Mouse (Mus musculus): ENCODE results near the gene As3mt. TPM values are rescaled to one million over a fixed set of nuclear protein-coding genes. Genes with fewer than 3 reads are reported as not detected.

Gene As3mt
- polyA plus RNA-seq, 1 experiment from 2014 or later: 50.3 TPM

- Histone ChIP-seq H3K27me3 (replicated peaks) (no peaks in the 10 kb centered on the region), H3K9ac (no peak overlapping the region), H3K27ac (ENCODE audit: poor library complexity, severe bottlenecking) (no peak overlapping the region), H3K4me1 (replicated peaks) (no peaks in the 10 kb centered on the region), H3K4me2 (no peak overlapping the region), H3K9me3 (replicated peaks) (no peaks in the 10 kb centered on the region), H3K36me3 (peaks cover 45% of the 10 kb centered on the region), H3K4me3 (no peak overlapping the region)
- ATAC-seq (ENCODE audit: insufficient number of reproducible peaks, low FRiP score): 0 out of 2 replicates have a peak, but pooled peaks have one; percentile 25
- WGBS: 74% methylated on average over 10 of the region's 10 CpGs
Measured at GRCm38 (mm10) chr19:46699011-46699481, 8.2 kb upstream of the As3mt start.

- WGBS: 87% methylated on average over 9 of the region's 9 CpGs
- no peak for ATAC-seq (ENCODE audit: insufficient number of reproducible peaks, low FRiP score)
- no peaks in the 10 kb centered on the region for H3K27me3 ChIP-seq (replicated peaks)
- H3K4me3 ChIP-seq: no peak overlapping the region
- H3K9me3 ChIP-seq (replicated peaks): no peaks in the 10 kb centered on the region
- H3K9ac ChIP-seq: no peak overlapping the region
- H3K4me1 ChIP-seq (replicated peaks): no peaks in the 10 kb centered on the region; the same call in 1 of the 2 replicates
- no peak overlapping the region for H3K4me2 ChIP-seq
- no peak overlapping the region for H3K27ac ChIP-seq (ENCODE audit: poor library complexity, severe bottlenecking)
- H3K36me3 ChIP-seq: peaks cover 30% of the 10 kb centered on the region
Measured at GRCm38 (mm10) chr19:46701156-46701555, 6.1 kb upstream of the As3mt start.

GRCm38 (mm10) chr19:46705779-46706495 lies 1.3 kb upstream of the As3mt start:
- Histone ChIP-seq H3K36me3 (peaks cover 28% of the 10 kb centered on the region), H3K27ac (ENCODE audit: poor library complexity, severe bottlenecking) (no peak overlapping the region), H3K4me2 (no peak overlapping the region), H3K4me1 (replicated peaks) (peaks cover 20% of the 10 kb centered on the region), H3K27me3 (replicated peaks) (no peaks in the 10 kb centered on the region), H3K9ac (no peak overlapping the region), H3K9me3 (replicated peaks) (no peaks in the 10 kb centered on the region), H3K4me3 (no peak overlapping the region)
- no peak for ATAC-seq (ENCODE audit: insufficient number of reproducible peaks, low FRiP score)
- WGBS: 42% methylated on average over 7 of the region's 7 CpGs

- Histone ChIP-seq H3K27ac (ENCODE audit: poor library complexity, severe bottlenecking) (no peak overlapping the region), H3K27me3 (replicated peaks) (no peaks in the 10 kb centered on the region), H3K36me3 (peaks cover 23% of the 10 kb centered on the region), H3K4me1 (replicated peaks) (peaks cover 20% of the 10 kb centered on the region), H3K9ac (no peak overlapping the region; the same call in 1 of the 2 replicates), H3K4me2 (peak overlapping the region; percentile 87), H3K9me3 (replicated peaks) (no peaks in the 10 kb centered on the region), H3K4me3 (peak overlapping the region; percentile 73)
- ATAC-seq (ENCODE audit: insufficient number of reproducible peaks, low FRiP score): no peak
- 63% methylated on average over 9 of the region's 9 CpGs for WGBS
Measured at GRCm38 (mm10) chr19:46706540-46707295, 540 bp upstream of the As3mt start.

GRCm38 (mm10) chr19:46710614-46711013 lies 3.4 kb downstream of the As3mt start:
- 72% methylated on average over 4 of the region's 4 CpGs for WGBS
- Histone ChIP-seq H3K27me3 (replicated peaks) (no peaks in the 10 kb centered on the region), H3K4me3 (no peak overlapping the region), H3K4me2 (no peak overlapping the region), H3K27ac (ENCODE audit: poor library complexity, severe bottlenecking) (no peak overlapping the region), H3K4me1 (replicated peaks) (peaks cover 20% of the 10 kb centered on the region), H3K9ac (no peak overlapping the region), H3K36me3 (peaks cover 33% of the 10 kb centered on the region), H3K9me3 (replicated peaks) (no peaks in the 10 kb centered on the region)
- no peak for ATAC-seq (ENCODE audit: insufficient number of reproducible peaks, low FRiP score)

- Histone ChIP-seq H3K9me3 (replicated peaks) (peaks cover 8% of the 10 kb centered on the region), H3K36me3 (peaks cover 54% of the 10 kb centered on the region), H3K27ac (ENCODE audit: poor library complexity, severe bottlenecking) (no peak overlapping the region), H3K4me3 (no peak overlapping the region), H3K4me2 (no peak overlapping the region), H3K9ac (no peak overlapping the region), H3K27me3 (replicated peaks) (no peaks in the 10 kb centered on the region), H3K4me1 (replicated peaks) (no peaks in the 10 kb centered on the region)
- 94% methylated on average over 8 of the region's 8 CpGs for WGBS
- ATAC-seq (ENCODE audit: insufficient number of reproducible peaks, low FRiP score): no peak
Measured at GRCm38 (mm10) chr19:46714234-46714633, 7.0 kb downstream of the As3mt start.

GRCm38 (mm10) chr19:46715016-46715415 lies 7.8 kb downstream of the As3mt start:
- no peak overlapping the region for H3K4me2 ChIP-seq
- no peak overlapping the region for H3K27ac ChIP-seq (ENCODE audit: poor library complexity, severe bottlenecking)
- no peak for ATAC-seq (ENCODE audit: insufficient number of reproducible peaks, low FRiP score)
- peaks cover 52% of the 10 kb centered on the region for H3K36me3 ChIP-seq
- H3K4me3 ChIP-seq: no peak overlapping the region
- H3K27me3 ChIP-seq (replicated peaks): no peaks in the 10 kb centered on the region
- 85% methylated on average over 8 of the region's 8 CpGs for WGBS
- no peaks in the 10 kb centered on the region for H3K4me1 ChIP-seq (replicated peaks)
- peaks cover 8% of the 10 kb centered on the region for H3K9me3 ChIP-seq (replicated peaks)
- H3K9ac ChIP-seq: no peak overlapping the region

- Histone ChIP-seq H3K27me3 (replicated peaks) (no peaks in the 10 kb centered on the region), H3K4me1 (replicated peaks) (no peaks in the 10 kb centered on the region), H3K4me2 (no peak overlapping the region), H3K36me3 (peaks cover 65% of the 10 kb centered on the region), H3K4me3 (no peak overlapping the region), H3K9me3 (replicated peaks) (peaks cover 8% of the 10 kb centered on the region), H3K9ac (no peak overlapping the region), H3K27ac (ENCODE audit: poor library complexity, severe bottlenecking) (no peak overlapping the region)
- 67% methylated on average over 4 of the region's 4 CpGs for WGBS
- no peak for ATAC-seq (ENCODE audit: insufficient number of reproducible peaks, low FRiP score)
Measured at GRCm38 (mm10) chr19:46718150-46718549, 10.9 kb downstream of the As3mt start.

GRCm38 (mm10) chr19:46724411-46724810 lies 17.2 kb downstream of the As3mt start:
- H3K36me3 ChIP-seq: peaks cover 65% of the 10 kb centered on the region
- 69% methylated on average over 11 of the region's 11 CpGs for WGBS

GRCm38 (mm10) chr19:46726142-46726541 lies 18.9 kb downstream of the As3mt start:
- Histone ChIP-seq H3K27ac (ENCODE audit: poor library complexity, severe bottlenecking) (no peak overlapping the region), H3K9me3 (replicated peaks) (0 out of 2 replicates have a peak, but pooled peaks cover 3% of the 10 kb centered on the region), H3K4me3 (no peak overlapping the region), H3K36me3 (peaks cover 52% of the 10 kb centered on the region), H3K27me3 (replicated peaks) (no peaks in the 10 kb centered on the region), H3K4me2 (no peak overlapping the region), H3K4me1 (replicated peaks) (peaks cover 19% of the 10 kb centered on the region), H3K9ac (no peak overlapping the region)
- no peak for ATAC-seq (ENCODE audit: insufficient number of reproducible peaks, low FRiP score)
- 98% methylated on average over 8 of the region's 8 CpGs for WGBS

More at GRCm38 (mm10) chr19:46724411-46724810, 17.2 kb downstream of the As3mt start:
- no peak overlapping the region for H3K4me3 ChIP-seq
- no peak for ATAC-seq (ENCODE audit: insufficient number of reproducible peaks, low FRiP score)
- peaks cover 19% of the 10 kb centered on the region for H3K4me1 ChIP-seq (replicated peaks)
- 0 out of 2 replicates have a peak, but pooled peaks cover 3% of the 10 kb centered on the region for H3K9me3 ChIP-seq (replicated peaks)
- no peak overlapping the region for H3K9ac ChIP-seq
- H3K4me2 ChIP-seq: no peak overlapping the region
- no peak overlapping the region for H3K27ac ChIP-seq (ENCODE audit: poor library complexity, severe bottlenecking)
- H3K27me3 ChIP-seq (replicated peaks): no peaks in the 10 kb centered on the region

GRCm38 (mm10) chr19:46727140-46727736 lies 20.0 kb downstream of the As3mt start:
- H3K36me3 ChIP-seq: peaks cover 48% of the 10 kb centered on the region
- no peak for ATAC-seq (ENCODE audit: insufficient number of reproducible peaks, low FRiP score)
- 0 out of 2 replicates have a peak, but pooled peaks cover 3% of the 10 kb centered on the region for H3K9me3 ChIP-seq (replicated peaks)
- no peak overlapping the region for H3K9ac ChIP-seq
- H3K4me1 ChIP-seq (replicated peaks): peaks cover 19% of the 10 kb centered on the region
- WGBS: 56% methylated on average over 8 of the region's 8 CpGs
- no peak overlapping the region for H3K27ac ChIP-seq (ENCODE audit: poor library complexity, severe bottlenecking)
- H3K4me2 ChIP-seq: no peak overlapping the region
- H3K4me3 ChIP-seq: no peak overlapping the region
- H3K27me3 ChIP-seq (replicated peaks): no peaks in the 10 kb centered on the region
